Mouse (Mus musculus) embryo, embryonic 11 days (tissue): ENCODE results near the gene Itpr1.

Experiments
- DNase-seq: peaks from one replicate; pipeline ENCODE4 v3.0.0-alpha.2; 2015

Itpr1 gene

DNA sequence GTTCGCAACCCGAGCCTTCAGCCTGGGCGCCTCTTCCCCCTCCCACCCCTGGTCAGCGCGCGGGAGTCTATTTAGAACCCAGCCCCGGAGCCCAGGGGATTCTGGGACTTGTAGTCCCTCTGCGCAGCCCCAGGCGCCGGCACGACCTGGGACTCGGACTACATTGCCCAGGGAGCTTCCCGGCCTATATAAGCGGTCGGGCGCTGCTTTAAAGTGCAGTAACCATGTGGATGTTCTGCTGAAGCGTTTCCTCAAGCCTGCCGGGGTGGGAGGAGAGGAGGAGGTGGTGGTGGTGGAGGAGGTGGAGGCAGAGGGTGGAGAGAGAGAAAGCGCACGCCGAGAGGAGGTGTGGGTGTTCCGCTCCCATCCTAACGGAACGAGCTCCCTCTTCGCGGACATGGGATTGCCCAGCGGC is at the start of gene Itpr1:
Gene Itpr1, plus strand, starts transcription at position 216 of the 415 bp plus-strand sequence.
- DNase-seq, result peak; percentile 98

DNA sequence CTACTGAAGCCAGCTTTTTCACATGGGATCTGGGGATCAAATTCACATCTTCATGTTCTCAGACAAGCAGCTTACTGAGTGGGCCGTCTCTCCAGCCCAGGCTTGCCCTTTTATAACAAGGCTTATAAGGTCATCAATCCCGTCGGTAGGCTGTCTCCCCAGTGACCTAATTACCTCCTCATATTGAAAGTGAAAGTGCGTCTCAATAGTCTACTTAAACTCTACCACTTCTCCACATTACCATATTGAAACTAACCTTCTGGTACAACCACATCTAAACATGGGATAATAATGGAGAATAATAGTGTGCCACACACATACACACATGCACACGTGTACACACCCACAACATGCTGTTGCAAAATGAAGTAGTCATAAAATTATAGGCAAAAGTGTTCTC is 48.0 kb upstream of the Itpr1 start:
- no peak for DNase-seq

DNA sequence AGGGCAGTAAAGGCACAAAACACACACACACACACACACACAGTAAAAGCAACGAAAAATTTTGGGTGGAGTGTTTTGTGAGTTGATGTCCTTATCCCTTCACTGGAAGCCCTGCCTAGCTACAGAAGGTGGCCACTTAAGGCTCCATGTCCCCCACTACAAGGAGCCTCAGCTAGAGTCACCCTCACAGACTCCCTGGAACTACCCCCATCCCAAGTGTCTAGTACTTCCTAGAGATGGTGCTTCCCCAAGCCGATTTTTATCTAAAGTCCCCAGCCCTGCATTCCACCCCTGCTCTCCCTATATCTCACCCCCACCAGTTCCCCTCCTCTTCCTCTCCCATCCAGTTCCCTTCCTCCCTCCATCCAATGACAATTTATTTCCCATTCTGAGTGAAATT is 47.3 kb upstream of the Itpr1 start:
- no peak for DNase-seq

DNA sequence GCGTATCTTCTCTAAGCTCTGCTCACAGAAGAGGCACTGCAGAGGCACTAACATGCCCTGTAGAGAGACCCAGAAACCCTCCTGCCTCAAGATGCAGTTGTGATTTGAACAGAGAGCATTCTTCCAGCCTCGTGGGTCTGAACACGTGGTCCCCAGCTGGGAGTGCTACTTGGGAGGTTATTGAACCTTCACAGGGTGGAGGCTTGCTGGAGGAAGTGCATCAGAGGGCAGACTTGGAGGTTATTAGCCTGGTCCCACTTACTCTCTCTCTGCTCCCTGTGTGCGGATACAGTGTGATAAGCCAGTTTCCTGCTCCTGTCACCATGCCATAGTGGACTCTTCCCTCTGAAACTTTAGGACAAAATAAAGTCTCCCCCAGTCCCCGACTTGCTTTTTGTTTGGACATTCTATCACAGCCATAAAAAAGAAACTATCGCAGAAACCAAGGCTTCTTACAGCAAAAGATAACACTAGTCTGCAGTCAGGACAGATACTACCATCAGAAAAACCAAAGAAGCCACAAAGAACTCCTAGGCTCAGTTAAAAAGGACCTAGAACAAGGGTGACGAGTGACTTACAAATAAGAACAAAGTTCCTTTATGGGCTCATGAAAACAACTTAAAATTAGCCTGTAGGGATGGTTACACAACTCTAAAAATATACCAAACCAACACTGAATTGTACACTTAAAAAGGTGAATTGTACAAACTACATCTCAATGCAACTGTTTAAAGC is 44.8 kb upstream of the Itpr1 start:
- DNase-seq, result no peak

DNA sequence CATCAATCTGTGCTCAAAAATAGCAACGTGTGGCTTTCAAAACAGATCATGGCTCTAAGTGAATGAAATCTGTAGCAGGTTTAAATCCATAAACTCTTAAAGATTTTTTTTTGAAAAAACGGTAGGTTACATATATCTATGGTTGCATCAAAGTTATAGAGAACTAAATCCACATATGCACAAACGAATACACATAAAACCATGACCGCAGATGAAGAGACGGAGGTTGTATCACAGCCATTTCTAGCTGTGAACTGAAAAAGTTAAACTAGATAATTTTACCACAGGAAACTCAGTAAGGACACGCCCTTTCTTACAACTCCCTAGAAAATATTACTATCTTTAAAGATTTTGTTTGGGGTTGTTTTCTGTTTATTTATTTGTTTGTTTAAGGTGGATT is 44.2 kb upstream of the Itpr1 start:
- DNase-seq, result no peak

DNA sequence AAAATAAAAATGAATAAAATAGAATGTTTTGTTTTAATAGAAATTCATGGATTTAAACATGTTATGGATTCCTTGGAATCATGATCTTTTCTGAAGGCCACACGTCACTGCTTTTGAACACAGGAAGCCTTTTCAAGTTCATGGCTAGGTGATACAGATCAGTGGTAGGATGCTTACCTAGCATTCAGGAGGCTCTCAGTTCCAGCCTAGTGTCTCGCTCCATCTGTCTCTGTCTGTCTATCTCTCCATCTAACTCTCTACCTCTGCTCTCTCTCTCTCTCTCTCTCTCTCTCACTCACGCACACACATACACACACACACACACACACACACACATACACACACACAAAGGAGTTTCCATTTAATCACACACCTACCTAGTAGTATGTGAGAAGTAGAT is 43.4 kb upstream of the Itpr1 start:
- no peak for DNase-seq

DNA sequence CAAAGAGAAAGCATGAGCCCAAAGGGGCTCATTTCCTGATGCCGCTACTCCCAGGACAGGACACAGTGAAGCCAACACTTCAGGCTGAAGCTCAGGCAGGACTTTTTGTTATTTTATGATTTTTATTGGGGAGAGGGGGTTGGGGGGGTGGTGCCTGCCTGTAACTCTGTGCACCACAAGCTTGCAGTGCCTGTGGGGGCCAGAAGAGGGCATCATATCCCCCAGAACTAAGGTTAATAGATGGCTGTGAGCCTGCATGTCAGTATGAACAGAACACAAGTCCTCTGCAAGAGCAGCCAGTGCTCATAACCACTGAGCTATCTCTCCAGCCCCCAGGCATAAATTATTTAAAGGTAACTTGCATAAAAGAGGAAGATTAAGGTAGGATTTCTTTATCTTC is 40.7 kb upstream of the Itpr1 start:
- DNase-seq, result no peak

DNA sequence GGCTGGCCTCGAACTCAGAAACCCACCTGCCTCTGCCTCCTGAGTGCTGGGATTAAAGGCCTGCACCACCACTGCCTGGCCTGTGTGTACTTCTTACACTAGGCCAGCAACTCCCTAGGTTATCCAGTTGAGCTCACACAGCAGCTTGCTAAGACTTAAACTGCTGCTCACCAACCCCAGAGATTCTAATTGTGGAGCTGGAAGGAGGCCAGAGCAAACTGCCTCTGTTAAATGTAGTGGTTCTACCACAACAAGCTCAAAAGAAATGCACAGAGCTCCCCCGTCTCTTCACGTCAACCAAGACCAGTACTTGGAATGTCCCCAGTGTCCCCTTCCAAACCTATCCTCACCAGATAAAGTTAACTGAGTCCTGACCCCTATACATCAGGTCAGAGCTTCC is 38.7 kb upstream of the Itpr1 start:
- DNase-seq, result no peak

DNA sequence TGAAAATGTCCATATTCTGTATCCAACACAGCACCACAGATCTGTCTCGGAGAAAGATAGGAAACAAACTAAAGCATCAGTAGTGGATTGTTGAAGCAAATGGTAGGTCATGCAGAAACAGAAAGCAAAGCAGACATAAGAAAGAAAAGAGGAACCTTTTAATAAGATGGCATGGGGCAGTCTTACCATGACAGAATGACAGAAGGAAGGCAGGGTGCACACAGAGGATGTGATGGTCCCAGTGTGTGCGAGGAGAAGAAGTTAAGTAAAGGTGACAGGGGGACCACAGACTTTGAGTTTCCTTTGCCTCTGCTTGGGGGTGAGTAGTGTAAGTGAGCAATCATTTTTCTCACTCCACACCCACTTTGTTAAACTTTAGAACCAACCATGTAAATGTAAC is 33.8 kb upstream of the Itpr1 start:
- DNase-seq, result no peak

DNA sequence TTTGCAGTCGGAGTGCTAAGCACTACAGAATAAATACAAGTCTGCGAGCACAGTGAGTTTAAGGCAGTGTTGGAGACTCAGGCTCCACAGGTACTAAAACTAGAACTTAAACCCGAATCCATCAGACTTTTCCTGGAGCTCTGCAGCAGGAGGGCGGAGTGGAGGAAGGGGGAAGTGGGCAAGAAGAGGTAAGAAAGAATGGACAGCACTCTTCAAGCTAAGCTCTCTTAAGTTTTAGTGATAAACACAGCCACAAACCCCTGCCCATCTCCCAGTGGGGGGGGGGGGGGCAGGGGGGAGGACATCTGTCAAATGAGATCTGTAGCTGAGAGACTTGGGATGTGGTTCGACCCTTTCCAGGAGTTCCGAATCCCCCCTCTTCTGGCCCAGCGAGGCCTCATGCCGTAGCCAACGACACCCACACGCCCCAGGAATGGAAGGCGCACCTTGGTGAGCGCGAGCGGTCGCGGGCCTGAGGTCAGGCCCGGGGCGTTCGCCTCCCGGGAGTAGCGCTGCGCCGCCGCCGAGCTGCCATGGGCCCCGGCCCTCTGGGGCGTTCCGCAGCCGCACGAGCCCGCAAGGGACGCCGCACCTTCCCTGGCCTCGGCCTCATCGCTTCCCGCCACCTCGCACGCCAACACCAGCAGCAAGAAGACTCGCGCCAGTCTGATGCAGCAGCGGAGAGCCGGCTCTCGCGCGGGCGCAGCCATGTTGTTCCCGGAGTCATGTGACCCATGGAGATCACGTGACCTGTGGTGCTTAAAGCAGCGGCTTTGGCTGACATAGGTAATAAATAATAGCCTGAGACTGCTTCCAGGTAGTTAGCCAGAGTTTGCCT is 27.8 kb upstream of the Itpr1 start, which contains the start of gene Sumf1:
Gene Sumf1, minus strand, starts transcription at position 736 of the 838 bp plus-strand sequence.
- peak; percentile 97 for DNase-seq

DNA sequence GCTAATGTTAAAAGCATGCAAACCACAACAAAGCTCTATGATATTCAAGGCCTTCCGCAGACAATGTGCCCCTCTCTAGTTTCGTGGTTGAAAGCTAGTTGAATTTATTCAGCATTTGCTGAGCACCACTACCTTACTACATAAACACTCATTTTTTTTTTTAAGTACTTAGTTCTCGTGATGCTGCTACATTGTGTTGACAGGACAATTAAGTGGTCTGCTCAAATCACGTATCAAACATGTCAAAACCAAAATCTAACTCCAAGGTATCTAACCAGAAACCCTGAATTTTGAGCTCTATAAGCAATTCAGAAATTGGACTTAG is 27.2 kb upstream of the Itpr1 start:
- no peak for DNase-seq

DNA sequence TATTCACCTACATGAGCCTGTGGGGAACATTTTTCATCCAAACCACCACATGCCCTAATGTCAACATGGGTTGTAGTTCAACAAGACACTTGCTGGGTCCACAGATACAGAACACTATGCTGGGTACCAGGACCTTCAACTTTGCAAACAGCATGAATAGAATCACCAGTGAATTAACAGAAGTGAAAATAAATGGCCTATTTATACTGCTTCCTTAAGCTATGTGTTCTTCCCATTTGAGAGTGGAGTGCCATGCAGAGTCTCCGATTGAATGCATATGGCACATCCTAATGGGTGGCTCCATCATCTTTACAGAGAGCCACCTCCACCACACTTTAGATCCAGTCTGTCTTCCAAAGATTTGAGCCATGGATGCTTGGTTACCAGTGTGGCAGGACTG is 22.2 kb upstream of the Itpr1 start:
- DNase-seq, result no peak

DNA sequence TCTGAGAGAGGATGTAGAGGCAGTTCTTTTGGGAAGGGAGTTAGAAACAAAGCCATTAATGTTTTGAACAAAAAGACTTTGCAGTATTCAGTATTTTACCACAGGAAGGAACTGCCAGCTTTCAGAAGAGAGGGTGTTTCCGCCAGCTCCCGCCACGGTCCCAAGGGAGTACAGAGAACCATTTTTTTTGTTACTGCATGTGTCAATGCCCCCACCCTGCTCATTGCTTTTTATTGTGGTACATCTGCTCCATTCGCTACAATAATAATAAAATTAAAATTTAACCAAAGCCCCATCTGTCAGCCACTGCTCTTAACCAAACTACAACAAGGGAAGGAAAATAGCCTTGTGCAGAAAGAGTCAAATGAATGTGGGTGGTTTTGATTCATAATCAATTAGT is 20.3 kb upstream of the Itpr1 start:
- DNase-seq, result no peak

DNA sequence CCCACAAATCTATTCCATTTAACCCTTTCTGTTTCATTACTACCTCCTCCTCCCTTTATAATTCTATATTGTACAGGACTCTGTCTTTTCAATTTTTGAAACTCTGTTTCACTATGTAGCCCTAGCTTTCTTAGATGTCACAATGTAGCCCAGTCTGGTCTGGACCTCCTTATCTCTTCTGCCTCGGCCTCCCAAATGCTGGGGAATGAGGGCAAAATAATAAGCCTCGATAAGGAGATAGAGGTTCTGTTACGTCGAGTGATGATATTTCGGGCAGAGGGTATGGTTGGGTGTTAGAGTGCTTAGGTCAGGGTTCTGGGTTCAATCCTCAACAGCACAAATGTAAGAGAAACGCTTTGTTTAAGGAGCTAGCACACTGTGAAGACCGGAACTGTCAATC is 16.2 kb upstream of the Itpr1 start:
- DNase-seq, result no peak

DNA sequence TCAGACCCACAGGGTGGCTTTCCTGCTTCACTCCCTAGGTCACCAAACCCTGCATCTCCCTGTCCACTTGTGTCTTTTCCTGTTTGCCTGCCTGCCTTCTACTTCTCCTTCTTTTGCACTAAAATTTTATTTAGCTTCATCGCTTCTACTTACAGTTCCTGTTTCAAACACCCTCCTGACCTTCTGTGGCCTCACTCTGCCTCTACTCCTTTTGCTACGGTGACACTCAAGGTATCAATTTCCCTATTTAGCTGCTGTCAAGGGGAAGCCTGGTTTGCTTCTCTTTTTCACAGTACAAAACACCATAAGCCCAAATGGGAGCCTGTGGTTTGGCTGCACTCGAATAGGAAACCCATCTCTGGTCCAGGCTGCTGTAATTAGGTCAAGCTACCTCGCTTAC is 15.8 kb upstream of the Itpr1 start:
- no peak for DNase-seq

DNA sequence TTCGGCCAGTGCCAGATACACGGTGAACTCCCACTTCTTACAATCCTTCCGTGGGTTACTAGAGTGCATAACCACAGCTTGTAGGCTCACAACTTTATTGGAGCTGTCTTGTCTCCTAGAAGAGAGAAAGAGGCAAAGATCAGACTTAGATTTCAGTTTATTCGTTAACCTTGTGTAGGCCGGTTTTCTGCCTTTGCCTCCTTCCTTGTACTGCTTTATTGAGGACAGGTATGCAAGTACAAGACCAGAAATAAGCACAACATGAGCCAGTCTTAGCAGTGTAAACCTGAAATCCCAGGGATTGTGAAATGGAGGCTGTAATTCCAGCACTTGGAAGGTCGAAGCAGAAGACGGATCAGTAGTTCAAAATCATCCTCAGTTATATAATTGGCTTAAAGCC is 14.6 kb upstream of the Itpr1 start:
- DNase-seq, result no peak

DNA sequence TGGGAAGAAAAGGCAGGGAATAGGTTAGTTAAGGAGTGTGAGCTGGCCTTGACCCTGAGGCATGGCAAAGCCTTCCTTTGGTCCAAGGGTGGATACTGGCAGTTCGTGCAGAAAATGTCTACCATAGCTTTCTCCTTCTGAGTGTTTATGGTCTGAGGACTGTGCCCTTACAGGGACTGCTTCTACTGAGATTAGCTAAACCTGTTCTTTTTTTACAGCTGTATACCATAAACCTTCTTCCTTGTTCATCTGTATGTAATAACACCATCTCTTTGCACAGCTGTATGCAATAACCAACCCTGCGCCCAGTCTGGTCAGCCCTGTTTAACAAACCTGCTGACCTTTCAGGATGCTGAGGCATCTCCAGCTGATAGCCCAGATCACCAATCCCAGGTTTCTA is 8.6 kb upstream of the Itpr1 start:
- DNase-seq, result no peak

DNA sequence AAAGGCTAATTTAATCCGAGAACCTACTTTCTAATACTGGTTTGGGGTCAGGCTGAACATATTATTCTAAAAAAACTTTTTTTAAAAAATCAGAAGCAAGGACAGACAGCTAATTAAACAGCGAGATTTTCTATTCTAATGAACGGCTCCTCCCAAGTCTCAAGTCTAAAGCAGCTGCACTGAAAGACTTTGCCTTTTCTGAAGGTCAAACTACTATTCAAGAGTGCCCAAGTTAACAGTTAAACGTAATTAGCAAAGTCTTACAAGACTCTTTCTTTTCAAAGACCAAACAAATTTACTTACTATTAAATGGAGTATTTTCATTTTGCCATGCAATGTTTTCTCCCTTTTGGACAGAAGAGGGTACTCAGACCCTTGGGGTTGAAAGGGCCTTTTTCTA is 6.8 kb upstream of the Itpr1 start:
- DNase-seq, result no peak

DNA sequence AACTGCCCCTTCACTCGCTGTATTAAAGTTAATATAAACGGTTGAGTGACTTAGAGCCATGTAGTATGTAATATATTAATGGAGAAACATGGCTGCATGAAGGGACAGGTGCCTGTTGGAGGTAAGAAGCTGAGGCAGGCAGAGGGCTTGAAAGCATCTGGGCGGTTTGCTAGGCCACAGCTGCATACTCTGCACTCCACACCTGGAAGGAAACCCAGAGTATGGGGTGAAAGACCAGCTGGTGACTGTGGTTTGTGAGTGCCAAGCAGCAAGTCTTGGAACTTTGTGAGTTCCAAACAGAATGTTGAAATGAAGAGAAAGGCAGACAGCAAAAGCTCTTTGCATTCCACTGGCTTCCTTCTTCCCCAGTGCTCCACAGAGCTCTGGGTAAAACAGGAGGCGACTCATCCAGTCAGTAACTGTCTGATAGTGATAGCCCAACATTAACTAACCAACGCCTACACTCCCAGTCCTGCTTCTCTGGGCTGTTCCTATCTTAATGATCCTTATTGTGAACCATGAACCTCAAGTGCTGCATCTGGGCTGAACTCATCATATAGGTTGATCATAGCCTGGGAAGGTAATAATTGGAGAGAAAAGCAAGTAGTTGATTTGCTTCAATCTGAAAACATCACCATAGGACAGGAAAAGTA is 5.9 kb upstream of the Itpr1 start:
- DNase-seq, result no peak

DNA sequence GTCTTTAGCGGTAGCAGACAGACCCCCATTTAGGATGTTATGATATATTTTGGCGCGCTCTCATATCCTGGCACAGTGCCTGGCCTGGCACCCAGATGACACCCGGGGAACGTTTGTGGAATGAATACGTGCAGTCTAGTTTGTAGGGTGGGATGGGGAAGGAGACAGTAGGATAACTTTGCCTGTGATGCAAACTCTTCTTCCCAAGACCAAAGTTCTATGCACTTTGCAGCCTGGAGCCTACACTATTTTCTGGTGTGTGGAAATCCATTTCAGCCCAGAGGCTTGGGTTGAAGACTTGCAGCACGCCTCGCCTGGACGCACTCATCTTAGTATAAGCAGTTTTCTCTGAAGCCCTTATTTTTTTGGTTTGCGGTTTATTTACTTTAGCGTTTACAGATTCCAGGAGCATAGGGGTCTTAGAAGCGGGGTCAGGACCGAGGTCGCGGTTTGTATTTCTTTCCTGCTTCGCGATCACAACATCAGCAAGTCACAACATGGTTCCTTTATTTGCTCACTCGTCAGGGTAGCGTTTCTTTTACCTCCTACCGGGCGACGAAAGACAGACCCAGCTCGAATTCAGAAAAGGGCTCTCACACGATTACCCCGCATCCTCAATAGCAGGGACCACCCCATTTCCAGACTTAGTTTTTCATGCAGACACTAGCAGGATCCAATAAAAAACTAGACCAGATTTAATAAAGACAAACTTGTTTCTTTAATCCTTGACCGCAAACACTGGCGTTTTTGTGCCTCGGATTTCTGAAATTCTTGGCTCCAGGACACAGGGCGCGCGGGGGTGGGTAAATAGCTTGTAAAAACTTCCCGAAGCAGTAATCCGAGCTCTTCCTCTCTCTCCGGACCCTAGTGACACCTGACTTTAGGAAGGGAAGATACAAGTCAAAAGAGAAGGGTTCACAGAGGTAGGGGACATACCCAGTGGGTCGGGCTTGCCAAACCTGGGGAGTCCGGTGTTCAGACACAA is 708 bp upstream of the Itpr1 start:
- DNase-seq, result peak; percentile 64

DNA sequence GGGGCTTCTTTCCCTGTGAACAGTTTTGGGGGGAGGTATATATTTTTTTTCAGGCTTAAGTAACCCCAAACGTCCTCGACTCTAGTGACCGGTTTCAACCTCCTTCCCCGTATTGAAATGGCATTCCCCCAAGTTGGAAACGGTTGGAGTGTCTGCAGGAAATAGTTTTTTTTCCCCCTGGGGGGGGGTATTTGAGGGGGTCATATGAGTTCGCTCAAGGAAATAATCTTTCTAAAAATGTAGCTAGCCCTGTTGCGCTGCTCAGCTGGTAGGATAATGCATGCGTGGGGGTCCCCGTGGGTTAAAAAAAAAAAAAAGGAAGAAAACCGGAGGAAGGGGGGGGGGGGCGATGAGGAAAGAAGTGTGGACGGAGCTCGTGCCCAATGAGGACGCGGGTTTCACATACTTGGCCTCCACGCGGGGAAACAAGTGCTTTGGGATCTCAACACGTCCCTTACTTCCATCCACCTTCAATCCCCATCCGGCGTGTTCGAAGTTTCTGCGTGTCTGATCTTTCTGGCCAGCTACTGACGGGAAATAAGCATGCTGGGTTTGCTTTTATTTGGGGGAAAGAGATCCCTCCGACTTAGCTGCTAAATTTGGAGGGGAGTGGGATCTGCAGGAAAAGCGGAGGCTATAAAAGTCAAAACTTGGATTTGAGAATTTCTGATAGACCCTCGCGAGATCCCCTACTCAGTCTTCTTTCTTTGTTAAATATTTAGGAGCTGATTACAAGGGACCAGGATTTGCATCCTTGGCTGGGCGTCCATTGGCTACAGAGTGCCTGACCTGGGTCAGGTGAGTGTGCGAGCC is 791 bp downstream of the Itpr1 start:
- DNase-seq, result peak; percentile 44
